Comparison of ENCODE assay signal across 21 mouse cellular contexts in genomic region chr1:19226699-19227098, GRCm38 (mm10). TPM values are rescaled to one million over a fixed set of nuclear protein-coding genes. Genes with fewer than 3 reads are reported as not detected.
A peak's percentile ranks its signal among the peaks of the same experiment; 100 is the strongest.
DNase-seq lines count a peak whose midpoint lies in the region; ATAC-seq lines count a peak whose summit lies in the region.
"Had no signal": no experiment of that assay in that cellular context is flagged by ENCODE, and none has a peak within 500 bp of the region (broad histone marks: within the 10 kb centered on the region; RNA-seq: fewer than 3 reads in every experiment).

No protein-coding gene starts in this region.

- no peaks in the 10 kb centered on the region for H3K9me3 ChIP-seq in kidney, embryonic 16.5 days (ENCODE audit: low read length)
- H3K9me3 ChIP-seq in kidney, embryonic 14.5 days (ENCODE audit: control insufficient read depth, low read length): no peaks in the 10 kb centered on the region
- no peaks in the 10 kb centered on the region for H3K9me3 ChIP-seq in hindbrain, embryonic 12.5 days (replicated peaks)
- H3K9me3 ChIP-seq in midbrain, embryonic 16.5 days (replicated peaks; ENCODE audit: control insufficient read depth, low read length, poor library complexity, severe bottlenecking): no peaks in the 10 kb centered on the region
- H3K9me3 ChIP-seq: limb, embryonic 15.5 days had no signal

- no peak overlapping the region for H3K4me3 ChIP-seq in kidney, embryonic 16.5 days (ENCODE audit: low read length)
- no peak overlapping the region for H3K4me3 ChIP-seq in kidney, embryonic 14.5 days (ENCODE audit: low read length)
- H3K4me3 ChIP-seq in hindbrain, embryonic 12.5 days: no peak overlapping the region
- H3K4me3 ChIP-seq in midbrain, embryonic 16.5 days (ENCODE audit: low read depth, low read length): no peak overlapping the region
- H3K4me3 ChIP-seq: heart, adult 2 months; layer of hippocampus, adult 2 months; left cerebral cortex, adult 2 months; limb, embryonic 15.5 days had no signal

- H3K27me3 ChIP-seq in kidney, embryonic 16.5 days (ENCODE audit: insufficient read depth, low read length): peaks cover 87% of the 10 kb centered on the region
- peaks cover 86% of the 10 kb centered on the region for H3K27me3 ChIP-seq in kidney, embryonic 14.5 days (ENCODE audit: control insufficient read depth, insufficient read depth, low read length)
- peaks cover 93% of the 10 kb centered on the region for H3K27me3 ChIP-seq in hindbrain, embryonic 12.5 days
- peaks cover 72% of the 10 kb centered on the region for H3K27me3 ChIP-seq in midbrain, embryonic 16.5 days (ENCODE audit: control insufficient read depth, insufficient read depth, low read depth, low read length)

- no peaks in the 10 kb centered on the region for H3K36me3 ChIP-seq in kidney, embryonic 16.5 days (ENCODE audit: insufficient read depth, low read length)
- H3K36me3 ChIP-seq in kidney, embryonic 14.5 days (ENCODE audit: control insufficient read depth, insufficient read depth, low read length): no peaks in the 10 kb centered on the region
- no peaks in the 10 kb centered on the region for H3K36me3 ChIP-seq in hindbrain, embryonic 12.5 days
- H3K36me3 ChIP-seq in midbrain, embryonic 16.5 days (ENCODE audit: control insufficient read depth, insufficient read depth, low read length): no peaks in the 10 kb centered on the region
- H3K36me3 ChIP-seq: limb, embryonic 15.5 days had no signal

- peak; percentile 23; the same call in 1 of the 2 replicates for ATAC-seq in kidney, embryonic 16.5 days (ENCODE audit: low FRiP score, low TSS enrichment)
- ATAC-seq in kidney, embryonic 14.5 days (ENCODE audit: low FRiP score, low TSS enrichment): no peak
- 0 out of 2 replicates have a peak, but pooled peaks have one; percentile 24 for ATAC-seq in hindbrain, embryonic 12.5 days (ENCODE audit: low FRiP score)
- ATAC-seq in midbrain, embryonic 16.5 days: peak; percentile 50; the same call in 1 of the 2 replicates
- ATAC-seq: intestine, postnatal 0 days had no signal

- no peak overlapping the region for H3K9ac ChIP-seq in kidney, embryonic 16.5 days (replicated peaks; ENCODE audit: low read length)
- no peak overlapping the region for H3K9ac ChIP-seq in kidney, embryonic 14.5 days (ENCODE audit: low read depth, low read length)
- H3K9ac ChIP-seq in hindbrain, embryonic 12.5 days: no peak overlapping the region
- no peak overlapping the region for H3K9ac ChIP-seq in midbrain, embryonic 16.5 days (ENCODE audit: low read depth, low read length)
- H3K9ac ChIP-seq: limb, embryonic 15.5 days had no signal

- H3K27ac ChIP-seq in kidney, embryonic 16.5 days (ENCODE audit: low read length): no peak overlapping the region
- no peak overlapping the region for H3K27ac ChIP-seq in kidney, embryonic 14.5 days (ENCODE audit: low read depth, low read length)
- no peak overlapping the region for H3K27ac ChIP-seq in hindbrain, embryonic 12.5 days
- H3K27ac ChIP-seq in midbrain, embryonic 16.5 days (ENCODE audit: low read length): peak overlapping the region; percentile 46; the same call in 1 of the 2 replicates
- H3K27ac ChIP-seq: heart, adult 2 months; layer of hippocampus, adult 2 months; left cerebral cortex, adult 2 months; limb, embryonic 15.5 days had no signal

- 11% methylated on average over 8 of the region's 8 CpGs for WGBS in kidney, embryonic 16.5 days
- 9% methylated on average over 8 of the region's 8 CpGs for WGBS in kidney, embryonic 14.5 days
- WGBS in hindbrain, embryonic 12.5 days: 5% methylated on average over 8 of the region's 8 CpGs
- under 1% methylated on average over 8 of the region's 8 CpGs for WGBS in midbrain, embryonic 16.5 days

- peak; percentile 67 for DNase-seq in embryo, embryonic 10.5 days (ENCODE audit: low spot score)
- DNase-seq in adrenal gland, adult 18-20 months (ENCODE audit: low spot score in 2 of 2): no peak
- no peak for DNase-seq in retina, embryonic 14.5 days (ENCODE audit: low spot score)
- DNase-seq: cerebellum, adult 11-12 months; heart, adult 2 months; heart, postnatal 10 days; lung, adult 18-20 months; retina, postnatal 1 day had no signal

- H3K4me1 ChIP-seq in kidney, embryonic 16.5 days (ENCODE audit: insufficient read depth, low read length): no peaks in the 10 kb centered on the region
- H3K4me1 ChIP-seq in kidney, embryonic 14.5 days (ENCODE audit: control insufficient read depth, insufficient read depth, low read length): no peaks in the 10 kb centered on the region
- no peaks in the 10 kb centered on the region for H3K4me1 ChIP-seq in hindbrain, embryonic 12.5 days
- peaks cover 2% of the 10 kb centered on the region; the same call in 1 of the 2 replicates for H3K4me1 ChIP-seq in midbrain, embryonic 16.5 days (ENCODE audit: control insufficient read depth, insufficient read depth, low read length)

- no peak overlapping the region for H3K4me2 ChIP-seq in kidney, embryonic 16.5 days (replicated peaks; ENCODE audit: low read depth, low read length)
- H3K4me2 ChIP-seq in kidney, embryonic 14.5 days (replicated peaks; ENCODE audit: low read depth, low read length): no peak overlapping the region
- no peak overlapping the region for H3K4me2 ChIP-seq in hindbrain, embryonic 12.5 days (replicated peaks)
- H3K4me2 ChIP-seq in midbrain, embryonic 16.5 days (ENCODE audit: low read length): peak overlapping the region; percentile 37
- H3K4me2 ChIP-seq: limb, embryonic 15.5 days had no signal

RNA-seq across cellular contexts. Expression of gene Tfap2b, which starts 18.0 kb away (rescaled TPM):
- 54.5 and 62.1 TPM in 2 replicates for polyA plus RNA-seq in kidney, embryonic 16.5 days (2015; fragmentation: Nextera tagmentation; extraction: Ambion mirVana)
- polyA plus RNA-seq in kidney, embryonic 14.5 days (2014; fragmentation: Nextera tagmentation; extraction: Ambion mirVana): 41.1 and 41.8 TPM in 2 replicates
- polyA plus RNA-seq in hindbrain, embryonic 12.5 days (2016; fragmentation: Nextera tagmentation; extraction: Ambion mirVana): 85.5 and 91.2 TPM in 2 replicates
- 141 and 223 TPM in 2 replicates for polyA plus RNA-seq in midbrain, embryonic 16.5 days (2015; fragmentation: Nextera tagmentation; extraction: Ambion mirVana)
- 1 to 10 TPM; 8.5 to 8.6 TPM for total RNA-seq in adrenal gland, adult 18-20 months (2021)
- total RNA-seq: gastrocnemius, adult 8-10 months; heart, adult 2 months; heart, postnatal 10 days; megakaryocyte progenitor cell, adult 5-6 weeks; MEL had no signal
- polyA plus RNA-seq: intestine, postnatal 0 days; small intestine, adult 2 months; testis, adult 2 months had no signal
